Mouse (Mus musculus): Measurements from ENCODE around the gene Slc5a5. TPM values are rescaled to one million over a fixed set of nuclear protein-coding genes. Genes with fewer than 3 reads are reported as not detected.
A peak's percentile ranks its signal among the peaks of the same experiment; 100 is the strongest.

The Slc5a5 gene
- polyA plus RNA-seq, 1 experiment from 2014 or later, result 1.1 TPM

- Histone ChIP-seq H3K27ac (ENCODE audit: low read depth, low read length) (no peak overlapping the region), H3K4me2 (ENCODE audit: low read depth) (no peak overlapping the region), H3K4me1 (ENCODE audit: control insufficient read depth, insufficient read depth, low read length) (0 out of 2 replicates have a peak, but pooled peaks cover 4% of the 10 kb centered on the region), H3K9ac (ENCODE audit: low read length) (no peak overlapping the region), H3K9me3 (ENCODE audit: control insufficient read depth, low read length) (no peaks in the 10 kb centered on the region), H3K27me3 (ENCODE audit: control insufficient read depth, insufficient read depth, low read length) (no peaks in the 10 kb centered on the region), H3K36me3 (ENCODE audit: control insufficient read depth, insufficient read depth, low read length) (no peaks in the 10 kb centered on the region), H3K4me3 (ENCODE audit: low read depth, low read length) (no peak overlapping the region)
- DNase-seq (ENCODE audit: low spot score), result no peak
- no peak for ATAC-seq (ENCODE audit: insufficient read depth, low FRiP score, low TSS enrichment)
- 61% methylated on average over 25 of the region's 25 CpGs for WGBS
Measured at GRCm38 (mm10) chr8:70842484-70842883, 50.1 kb downstream of the Slc5a5 start.

- Histone ChIP-seq H3K27me3 (ENCODE audit: control insufficient read depth, insufficient read depth, low read length) (no peaks in the 10 kb centered on the region), H3K9me3 (ENCODE audit: control insufficient read depth, low read length) (no peaks in the 10 kb centered on the region), H3K4me2 (ENCODE audit: low read depth) (no peak overlapping the region), H3K36me3 (ENCODE audit: control insufficient read depth, insufficient read depth, low read length) (no peaks in the 10 kb centered on the region), H3K4me1 (ENCODE audit: control insufficient read depth, insufficient read depth, low read length) (0 out of 2 replicates have a peak, but pooled peaks cover 4% of the 10 kb centered on the region), H3K27ac (ENCODE audit: low read depth, low read length) (no peak overlapping the region), H3K4me3 (ENCODE audit: low read depth, low read length) (no peak overlapping the region; the same call in 1 of the 2 replicates), H3K9ac (ENCODE audit: low read length) (no peak overlapping the region)
- no peak for ATAC-seq (ENCODE audit: insufficient read depth, low FRiP score, low TSS enrichment)
- 39% methylated on average over 22 of the region's 22 CpGs for WGBS
- DNase-seq (ENCODE audit: low spot score), result peak; percentile 88
Measured at GRCm38 (mm10) chr8:70841147-70842072, 51.1 kb downstream of the Slc5a5 start.

- no peaks in the 10 kb centered on the region for H3K27me3 ChIP-seq (ENCODE audit: control insufficient read depth, insufficient read depth, low read length)
- 0 out of 2 replicates have a peak, but pooled peaks cover 4% of the 10 kb centered on the region for H3K4me1 ChIP-seq (ENCODE audit: control insufficient read depth, insufficient read depth, low read length)
- no peak for DNase-seq (ENCODE audit: low spot score)
- H3K9me3 ChIP-seq (ENCODE audit: control insufficient read depth, low read length), result no peaks in the 10 kb centered on the region
- no peak overlapping the region for H3K27ac ChIP-seq (ENCODE audit: low read depth, low read length)
- no peak for ATAC-seq (ENCODE audit: insufficient read depth, low FRiP score, low TSS enrichment)
- no peak overlapping the region for H3K4me3 ChIP-seq (ENCODE audit: low read depth, low read length)
- no peak overlapping the region for H3K9ac ChIP-seq (ENCODE audit: low read length)
- WGBS, result 47% methylated on average over 10 of the region's 10 CpGs
- H3K4me2 ChIP-seq (ENCODE audit: low read depth), result no peak overlapping the region
- no peaks in the 10 kb centered on the region; the same call in 1 of the 2 replicates for H3K36me3 ChIP-seq (ENCODE audit: control insufficient read depth, insufficient read depth, low read length)
Measured at GRCm38 (mm10) chr8:70840590-70840989, 52.0 kb downstream of the Slc5a5 start.

GRCm38 (mm10) chr8:70839408-70840351 lies 52.9 kb downstream of the Slc5a5 start, which contains the start of gene Arrdc2:
Arrdc2 (minus strand) TSS chr8:70839720.
- peaks cover 4% of the 10 kb centered on the region; the same call in 1 of the 2 replicates for H3K36me3 ChIP-seq (ENCODE audit: control insufficient read depth, insufficient read depth, low read length)
- H3K9me3 ChIP-seq (ENCODE audit: control insufficient read depth, low read length), result no peaks in the 10 kb centered on the region
- ATAC-seq (ENCODE audit: insufficient read depth, low FRiP score, low TSS enrichment), result peak; percentile 94
- DNase-seq (ENCODE audit: low spot score), result peak; percentile 99
- H3K4me1 ChIP-seq (ENCODE audit: control insufficient read depth, insufficient read depth, low read length), result 0 out of 2 replicates have a peak, but pooled peaks cover 4% of the 10 kb centered on the region
- H3K9ac ChIP-seq (ENCODE audit: low read length), result peak within 1 kb of the TSS; percentile 79
- peak within 1 kb of the TSS; percentile 89 for H3K4me2 ChIP-seq (ENCODE audit: low read depth)
- peak within 1 kb of the TSS; percentile 83 for H3K27ac ChIP-seq (ENCODE audit: low read depth, low read length)
- 3% methylated on average over 55 of the region's 55 CpGs for WGBS
- H3K4me3 ChIP-seq (ENCODE audit: low read depth, low read length), result peak within 1 kb of the TSS; percentile 65
- H3K27me3 ChIP-seq (ENCODE audit: control insufficient read depth, insufficient read depth, low read length), result no peaks in the 10 kb centered on the region

GRCm38 (mm10) chr8:70838654-70839407 lies 53.7 kb downstream of the Slc5a5 start:
- ATAC-seq (ENCODE audit: insufficient read depth, low FRiP score, low TSS enrichment), result peak; percentile 16
- 3% methylated on average over 66 of the region's 66 CpGs for WGBS
- peaks cover 4% of the 10 kb centered on the region; the same call in 1 of the 2 replicates for H3K36me3 ChIP-seq (ENCODE audit: control insufficient read depth, insufficient read depth, low read length)
- DNase-seq (ENCODE audit: low spot score), result no peak
- H3K4me3 ChIP-seq (ENCODE audit: low read depth, low read length), result peak overlapping the region; percentile 65
- H3K9ac ChIP-seq (ENCODE audit: low read length), result peak overlapping the region; percentile 79
- H3K4me1 ChIP-seq (ENCODE audit: control insufficient read depth, insufficient read depth, low read length), result 0 out of 2 replicates have a peak, but pooled peaks cover 4% of the 10 kb centered on the region
- no peaks in the 10 kb centered on the region for H3K9me3 ChIP-seq (ENCODE audit: control insufficient read depth, low read length)
- peak overlapping the region; percentile 89 for H3K4me2 ChIP-seq (ENCODE audit: low read depth)
- no peaks in the 10 kb centered on the region for H3K27me3 ChIP-seq (ENCODE audit: control insufficient read depth, insufficient read depth, low read length)
- peak overlapping the region; percentile 83 for H3K27ac ChIP-seq (ENCODE audit: low read depth, low read length)

GRCm38 (mm10) chr8:70836666-70837065 lies 55.9 kb downstream of the Slc5a5 start:
- H3K9ac ChIP-seq (ENCODE audit: low read length), result no peak overlapping the region
- DNase-seq (ENCODE audit: low spot score) (no peak), ATAC-seq (ENCODE audit: insufficient read depth, low FRiP score, low TSS enrichment) (no peak)
- H3K27ac ChIP-seq (ENCODE audit: low read depth, low read length), result no peak overlapping the region
- H3K4me2 ChIP-seq (ENCODE audit: low read depth), result no peak overlapping the region
- no peaks in the 10 kb centered on the region for H3K9me3 ChIP-seq (ENCODE audit: control insufficient read depth, low read length)
- 89% methylated on average over 12 of the region's 12 CpGs for WGBS
- H3K4me3 ChIP-seq (ENCODE audit: low read depth, low read length), result no peak overlapping the region
- H3K27me3 ChIP-seq (ENCODE audit: control insufficient read depth, insufficient read depth, low read length), result no peaks in the 10 kb centered on the region
- 0 out of 2 replicates have a peak, but pooled peaks cover 4% of the 10 kb centered on the region for H3K4me1 ChIP-seq (ENCODE audit: control insufficient read depth, insufficient read depth, low read length)
- H3K36me3 ChIP-seq (ENCODE audit: control insufficient read depth, insufficient read depth, low read length), result peaks cover 4% of the 10 kb centered on the region; the same call in 1 of the 2 replicates

GRCm38 (mm10) chr8:70834071-70834470 lies 58.5 kb downstream of the Slc5a5 start:
- WGBS, result 99% methylated on average over 3 of the region's 3 CpGs
- ATAC-seq (ENCODE audit: insufficient read depth, low FRiP score, low TSS enrichment), result no peak
- H3K36me3 ChIP-seq (ENCODE audit: control insufficient read depth, insufficient read depth, low read length), result peaks cover 4% of the 10 kb centered on the region; the same call in 1 of the 2 replicates

More at GRCm38 (mm10) chr8:70834071-70834470, 58.5 kb downstream of the Slc5a5 start:
- Histone ChIP-seq H3K9me3 (ENCODE audit: control insufficient read depth, low read length) (no peaks in the 10 kb centered on the region), H3K4me1 (ENCODE audit: control insufficient read depth, insufficient read depth, low read length) (0 out of 2 replicates have a peak, but pooled peaks cover 4% of the 10 kb centered on the region), H3K27me3 (ENCODE audit: control insufficient read depth, insufficient read depth, low read length) (no peaks in the 10 kb centered on the region), H3K9ac (ENCODE audit: low read length) (no peak overlapping the region), H3K4me3 (ENCODE audit: low read depth, low read length) (no peak overlapping the region), H3K27ac (ENCODE audit: low read depth, low read length) (no peak overlapping the region), H3K4me2 (ENCODE audit: low read depth) (no peak overlapping the region)
- no peak for DNase-seq (ENCODE audit: low spot score)

All from neural tube, embryonic 11.5 days (tissue).